Mouse (Mus musculus) heart, postnatal 10 days (tissue): ENCODE data around the gene Agbl4. TPM values are rescaled to one million over a fixed set of nuclear protein-coding genes. Genes with fewer than 3 reads are reported as not detected.
A peak's percentile ranks its signal among the peaks of the same experiment; 100 is the strongest.

Experiments used
- DNase-seq, 2 experiments: peaks; one replicate each; pipeline ENCODE4 v3.0.0; 2021
- intact Hi-C: fragments of 180-260 bp; cut with DNase I; formaldehyde crosslinking; loops from one replicate; pipeline ENCODE4 v1.15.1; 2025
- total RNA-seq, 2 experiments: library from RNA; stranded (reverse); gene quantifications; 2 replicates each; pipeline ENCODE4 v1.2.3; 2021

Agbl4 gene
- total RNA-seq, 2 experiments from 2014 or later: 0.32 to 0.67 TPM

GRCm38 (mm10) chr4:111251917-111252316 lies 854.5 kb downstream of the Agbl4 start:
- no peak for DNase-seq
- intact Hi-C loops: no loop called here

GRCm38 (mm10) chr4:111255499-111255898 lies 858.0 kb downstream of the Agbl4 start:
- no peak for DNase-seq

GRCm38 (mm10) chr4:111256931-111257330 lies 859.5 kb downstream of the Agbl4 start:
- DNase-seq: no peak
- intact Hi-C loops: no loop called here

More at GRCm38 (mm10) chr4:111255499-111255898, 858.0 kb downstream of the Agbl4 start:
- intact Hi-C loops: no loop called here

- intact Hi-C loops: no loop called here
- DNase-seq: no peak
These were observed 883.5 kb downstream of the Agbl4 start for GRCm38 (mm10) chr4:111280936-111281335.

GRCm38 (mm10) chr4:111281836-111282235 lies 884.4 kb downstream of the Agbl4 start:
- no peak for DNase-seq
- intact Hi-C loops: no loop called here

- DNase-seq: no peak
- intact Hi-C loops: no loop called here
These were observed 887.2 kb downstream of the Agbl4 start for GRCm38 (mm10) chr4:111284625-111285024.

- no peak for DNase-seq
- intact Hi-C loops: no loop called here
These were observed 897.2 kb downstream of the Agbl4 start for GRCm38 (mm10) chr4:111294528-111295241.

GRCm38 (mm10) chr4:111306518-111306917 lies 909.1 kb downstream of the Agbl4 start:
- intact Hi-C loops: loop anchor here (10.0 kb wide), 1 partner anchor 1252 kb away; no protein-coding TSS in a partner anchor
- no peak for DNase-seq

GRCm38 (mm10) chr4:111307166-111307565 lies 909.7 kb downstream of the Agbl4 start:
- intact Hi-C loops: loop anchor here (10.0 kb wide), 1 partner anchor 1252 kb away; no protein-coding TSS in a partner anchor
- DNase-seq: no peak

GRCm38 (mm10) chr4:111307633-111308032 lies 910.2 kb downstream of the Agbl4 start:
- no peak for DNase-seq
- intact Hi-C loops: loop anchor here (10.0 kb wide), 1 partner anchor 1253 kb away; no protein-coding TSS in a partner anchor

- intact Hi-C loops: loop anchor here (10.0 kb wide), 1 partner anchor 1254 kb away; no protein-coding TSS in a partner anchor
These were observed 911.3 kb downstream of the Agbl4 start for GRCm38 (mm10) chr4:111308572-111309288.

GRCm38 (mm10) chr4:111327094-111327493 lies 929.6 kb downstream of the Agbl4 start:
- intact Hi-C loops: no loop called here
- DNase-seq: no peak

More at GRCm38 (mm10) chr4:111308572-111309288, 911.3 kb downstream of the Agbl4 start:
- DNase-seq: no peak

GRCm38 (mm10) chr4:111327760-111328373 lies 930.4 kb downstream of the Agbl4 start:
- intact Hi-C loops: loop anchor here (1.0 to 2.0 kb wide), 2 partner anchors 165 to 298 kb away; no protein-coding TSS in a partner anchor
- peak; percentile 50 to 64 for DNase-seq

GRCm38 (mm10) chr4:111329501-111329900 lies 932.0 kb downstream of the Agbl4 start:
- no peak for DNase-seq
- intact Hi-C loops: loop anchor here (2.0 kb wide), 1 partner anchor 163 kb away; no protein-coding TSS in a partner anchor

- intact Hi-C loops: no loop called here
- no peak for DNase-seq
These were observed 935.4 kb downstream of the Agbl4 start for GRCm38 (mm10) chr4:111332864-111333263.

- intact Hi-C loops: no loop called here
- no peak for DNase-seq
These were observed 952.5 kb downstream of the Agbl4 start for GRCm38 (mm10) chr4:111349965-111350364.

GRCm38 (mm10) chr4:111350615-111351525 lies 953.4 kb downstream of the Agbl4 start:
- no peak for DNase-seq
- intact Hi-C loops: no loop called here

- intact Hi-C loops: no loop called here
- DNase-seq: no peak
These were observed 959.2 kb downstream of the Agbl4 start for GRCm38 (mm10) chr4:111356584-111357115.

- intact Hi-C loops: no loop called here
These were observed 959.7 kb downstream of the Agbl4 start for GRCm38 (mm10) chr4:111357176-111357575.

GRCm38 (mm10) chr4:111364199-111364598 lies 966.7 kb downstream of the Agbl4 start:
- intact Hi-C loops: no loop called here
- no peak for DNase-seq

More at GRCm38 (mm10) chr4:111357176-111357575, 959.7 kb downstream of the Agbl4 start:
- no peak for DNase-seq
